Mouse (Mus musculus): ENCODE results near the gene Megf8.

GRCm38 (mm10) chr7:25275555-25276298 lies 41.2 kb upstream of the Megf8 start:
- TF ChIP-seq CTCF (IDR thresholded peaks at IDR 0.05; ENCODE audit: borderline replicate concordance, extremely low read depth, insufficient read depth, insufficient read length) = no peak
- TF ChIP-seq POLR2A (IDR thresholded peaks at IDR 0.05; ENCODE audit: borderline replicate concordance, extremely low read depth, insufficient read depth, insufficient read length, poor library complexity, severe bottlenecking) = no peak

All from brain, embryonic 14.5 days (tissue).